Mouse (Mus musculus): ENCODE measurements around the gene Hcar1. TPM values are rescaled to one million over a fixed set of nuclear protein-coding genes. Genes with fewer than 3 reads are reported as not detected.

The Hcar1 gene
- 0.27 and 0.38 TPM in 2 replicates for polyA plus RNA-seq (2015; fragmentation: Nextera tagmentation; extraction: Ambion mirVana)

GRCm38 (mm10) chr5:123879928-123880327, at the start of gene Hcar1:
Hcar1 (minus strand) TSS chr5:123880020.
- no peak for DNase-seq (ENCODE audit: low spot score)

GRCm38 (mm10) chr5:123927118-123927517, 47.3 kb upstream of the Hcar1 start, which contains the start of gene Gm43518:
Gm43518 (plus strand) TSS chr5:123927418.
- no peak for DNase-seq (ENCODE audit: low spot score)

GRCm38 (mm10) chr5:123922112-123922511, 42.3 kb upstream of the Hcar1 start:
- DNase-seq (ENCODE audit: low spot score): peak; percentile 33

- peak; percentile 45 for DNase-seq (ENCODE audit: low spot score)
Measured at GRCm38 (mm10) chr5:123914852-123915251, 35.0 kb upstream of the Hcar1 start.

- DNase-seq (ENCODE audit: low spot score): no peak
Measured at GRCm38 (mm10) chr5:123907631-123907977, 27.8 kb upstream of the Hcar1 start.

- peak; percentile 99 for DNase-seq (ENCODE audit: low spot score)
Measured at GRCm38 (mm10) chr5:123906976-123907630, 27.3 kb upstream of the Hcar1 start, which contains the start of gene Denr. Denr (plus strand) TSS chr5:123907175.

GRCm38 (mm10) chr5:123906146-123906975, 26.5 kb upstream of the Hcar1 start:
- DNase-seq (ENCODE audit: low spot score): no peak

GRCm38 (mm10) chr5:123904059-123904672, 24.3 kb upstream of the Hcar1 start:
- DNase-seq (ENCODE audit: low spot score): peak; percentile 29

- DNase-seq (ENCODE audit: low spot score): no peak
Measured at GRCm38 (mm10) chr5:123897352-123897751, 17.5 kb upstream of the Hcar1 start.

GRCm38 (mm10) chr5:123896395-123896794, 16.6 kb upstream of the Hcar1 start:
- no peak for DNase-seq (ENCODE audit: low spot score)

GRCm38 (mm10) chr5:123893520-123893919, 13.7 kb upstream of the Hcar1 start:
- no peak for DNase-seq (ENCODE audit: low spot score)

GRCm38 (mm10) chr5:123891669-123892068, 11.8 kb upstream of the Hcar1 start:
- DNase-seq (ENCODE audit: low spot score): peak; percentile 69

- DNase-seq (ENCODE audit: low spot score): no peak
Measured at GRCm38 (mm10) chr5:123890987-123891386, 11.2 kb upstream of the Hcar1 start.

GRCm38 (mm10) chr5:123890312-123890711, 10.5 kb upstream of the Hcar1 start:
- no peak for DNase-seq (ENCODE audit: low spot score)

GRCm38 (mm10) chr5:123886365-123886764, 6.5 kb upstream of the Hcar1 start:
- DNase-seq (ENCODE audit: low spot score): no peak

GRCm38 (mm10) chr5:123884332-123884731, 4.5 kb upstream of the Hcar1 start:
- DNase-seq (ENCODE audit: low spot score): no peak

- no peak for DNase-seq (ENCODE audit: low spot score)
Measured at GRCm38 (mm10) chr5:123883891-123884290, 4.1 kb upstream of the Hcar1 start.

GRCm38 (mm10) chr5:123880778-123881177, 958 bp upstream of the Hcar1 start:
- no peak for DNase-seq (ENCODE audit: low spot score)

- DNase-seq (ENCODE audit: low spot score): no peak
Measured at GRCm38 (mm10) chr5:123878056-123878455, 1.8 kb downstream of the Hcar1 start.

- DNase-seq (ENCODE audit: low spot score): no peak
Measured at GRCm38 (mm10) chr5:123874177-123874576, 5.6 kb downstream of the Hcar1 start.

- DNase-seq (ENCODE audit: low spot score): no peak
Measured at GRCm38 (mm10) chr5:123869615-123870014, 10.2 kb downstream of the Hcar1 start.

- DNase-seq (ENCODE audit: low spot score): no peak
Measured at GRCm38 (mm10) chr5:123866457-123866856, 13.4 kb downstream of the Hcar1 start.
